Mouse (Mus musculus) cortical plate, adult 2 months (tissue): Measurements from ENCODE around the gene Ttc7b.

Experiments used
- CTCF ChIP-seq: fragments of 200-500 bp; IDR thresholded peaks from 2 replicates; pipeline ENCODE4 v1.5.1; 2011; ENCODE audit warnings: mild to moderate bottlenecking, control low read depth, low read length; ENCODE audit not compliant: insufficient read depth; ENCODE audit errors: extremely low read depth
- POLR2A ChIP-seq: fragments of 200-500 bp; IDR thresholded peaks from 2 replicates; pipeline ENCODE4 v1.6.1; 2011; ENCODE audit warnings: mild to moderate bottlenecking, low read length, control low read depth; ENCODE audit not compliant: insufficient read depth; ENCODE audit errors: extremely low read depth

GRCm38 (mm10) chr12:100392466-100392865, 128.2 kb downstream of the Ttc7b start:
- no peak for TF ChIP-seq CTCF
- no peak for TF ChIP-seq POLR2A
